Mouse (Mus musculus): ENCODE results near the gene Sall2. TPM values are rescaled to one million over a fixed set of nuclear protein-coding genes. Genes with fewer than 3 reads are reported as not detected.
A peak's percentile ranks its signal among the peaks of the same experiment; 100 is the strongest.
"Not testable (repeated sequence)": the region's sequence is repeated elsewhere in the genome, so short reads cannot be mapped to it uniquely, and the experiment has no call there.

The Sall2 gene
- polyA plus RNA-seq, 1 experiment from 2014 or later = 34.7 TPM

- no peaks in the 10 kb centered on the region for H3K9me3 ChIP-seq (ENCODE audit: control insufficient read depth, low read length)
- no peak overlapping the region for H3K9ac ChIP-seq (replicated peaks; ENCODE audit: low read depth, low read length)
- H3K4me1 ChIP-seq (replicated peaks; ENCODE audit: control insufficient read depth, insufficient read depth, low read length) = peaks cover 25% of the 10 kb centered on the region
- no peak overlapping the region for H3K4me2 ChIP-seq (ENCODE audit: low read length)
- WGBS = 98% methylated on average over 2 of the region's 2 CpGs
- H3K36me3 ChIP-seq (ENCODE audit: control insufficient read depth, insufficient read depth) = no peaks in the 10 kb centered on the region
- no peaks in the 10 kb centered on the region for H3K27me3 ChIP-seq (replicated peaks; ENCODE audit: control insufficient read depth, insufficient read depth, low read length)
- H3K27ac ChIP-seq (ENCODE audit: low read length) = no peak overlapping the region
- no peak overlapping the region for H3K4me3 ChIP-seq (replicated peaks; ENCODE audit: low read length)
- no peak for ATAC-seq
These were observed 22.5 kb downstream of the Sall2 start for GRCm38 (mm10) chr14:52306100-52306499.

DNA sequence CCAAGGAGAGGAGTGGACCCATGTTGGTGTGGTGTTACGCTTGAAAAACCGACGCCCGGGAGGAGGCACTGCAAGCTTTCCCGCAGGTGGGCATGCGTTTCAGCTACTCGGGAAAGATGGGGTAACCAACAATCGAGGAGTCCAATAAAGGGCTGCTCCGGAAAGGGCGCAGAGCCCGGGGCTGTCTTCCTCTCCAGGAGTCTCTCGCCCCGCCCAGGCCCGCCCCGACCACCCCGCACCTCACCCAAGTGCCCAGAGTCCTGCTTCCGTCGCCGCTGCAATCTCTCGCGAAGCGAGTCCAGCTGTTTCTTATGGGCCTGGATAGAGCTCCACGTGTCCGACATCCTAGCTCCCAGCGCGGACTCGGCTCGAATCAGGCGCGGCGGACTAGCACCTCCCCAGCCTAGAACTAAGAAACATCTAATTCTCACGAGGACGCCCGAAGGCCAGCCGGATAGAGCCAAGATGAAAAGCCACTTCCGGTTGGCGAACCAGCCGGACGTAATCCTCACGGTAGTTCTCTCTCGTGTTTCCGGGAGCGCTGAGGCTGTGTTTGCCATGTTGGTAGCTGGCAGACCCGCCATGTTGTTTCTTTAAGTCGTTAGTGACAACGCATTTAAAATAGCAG lies 23.8 kb downstream of the Sall2 start, which contains the start of gene Mettl3:
Mettl3 (minus strand) TSS at position 485 of the 628 bp plus-strand sequence.
- Histone ChIP-seq H3K27me3 (replicated peaks; ENCODE audit: control insufficient read depth, insufficient read depth, low read length) (no peaks in the 10 kb centered on the region), H3K9me3 (ENCODE audit: control insufficient read depth, low read length) (no peaks in the 10 kb centered on the region), H3K27ac (ENCODE audit: low read length) (peak within 1 kb of the TSS; percentile 95), H3K9ac (replicated peaks; ENCODE audit: low read depth, low read length) (peak within 1 kb of the TSS; percentile 77), H3K4me3 (replicated peaks; ENCODE audit: low read length) (peak within 1 kb of the TSS; percentile 74), H3K4me2 (ENCODE audit: low read length) (peak within 1 kb of the TSS; percentile 77), H3K36me3 (ENCODE audit: control insufficient read depth, insufficient read depth) (no peaks in the 10 kb centered on the region), H3K4me1 (replicated peaks; ENCODE audit: control insufficient read depth, insufficient read depth, low read length) (peaks cover 17% of the 10 kb centered on the region)
- 0% methylated on average over 43 of the region's 46 CpGs for WGBS
- ATAC-seq = peak; percentile 93

DNA sequence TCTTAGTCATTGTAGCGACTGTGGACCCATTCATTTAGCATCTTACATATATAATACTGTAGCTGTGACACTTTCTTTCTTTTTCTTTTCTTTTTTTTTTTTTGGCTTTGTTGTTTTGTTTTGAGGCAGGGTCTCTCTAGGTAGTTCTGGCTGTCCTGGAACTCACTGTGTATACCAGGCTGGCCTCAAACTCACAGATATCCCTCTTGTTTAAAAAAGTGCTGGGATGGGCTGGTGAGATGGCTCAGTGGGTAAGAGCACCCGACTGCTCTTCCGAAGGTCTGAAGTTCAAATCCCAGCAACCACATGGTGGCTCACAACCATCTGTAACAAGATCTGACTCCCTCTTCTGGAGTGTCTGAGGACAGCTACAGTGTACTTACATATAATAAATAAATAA lies 25.0 kb downstream of the Sall2 start:
- not testable (repeated sequence) for H3K4me3 ChIP-seq (replicated peaks; ENCODE audit: low read length); H3K36me3 ChIP-seq (ENCODE audit: control insufficient read depth, insufficient read depth); H3K9me3 ChIP-seq (ENCODE audit: control insufficient read depth, low read length); H3K4me2 ChIP-seq (ENCODE audit: low read length); ATAC-seq; H3K27ac ChIP-seq (ENCODE audit: low read length); H3K9ac ChIP-seq (replicated peaks; ENCODE audit: low read depth, low read length); H3K27me3 ChIP-seq (replicated peaks; ENCODE audit: control insufficient read depth, insufficient read depth, low read length)
- 86% methylated on average over 3 of the region's 3 CpGs for WGBS
- peaks cover 17% of the 10 kb centered on the region for H3K4me1 ChIP-seq (replicated peaks; ENCODE audit: control insufficient read depth, insufficient read depth, low read length)

DNA sequence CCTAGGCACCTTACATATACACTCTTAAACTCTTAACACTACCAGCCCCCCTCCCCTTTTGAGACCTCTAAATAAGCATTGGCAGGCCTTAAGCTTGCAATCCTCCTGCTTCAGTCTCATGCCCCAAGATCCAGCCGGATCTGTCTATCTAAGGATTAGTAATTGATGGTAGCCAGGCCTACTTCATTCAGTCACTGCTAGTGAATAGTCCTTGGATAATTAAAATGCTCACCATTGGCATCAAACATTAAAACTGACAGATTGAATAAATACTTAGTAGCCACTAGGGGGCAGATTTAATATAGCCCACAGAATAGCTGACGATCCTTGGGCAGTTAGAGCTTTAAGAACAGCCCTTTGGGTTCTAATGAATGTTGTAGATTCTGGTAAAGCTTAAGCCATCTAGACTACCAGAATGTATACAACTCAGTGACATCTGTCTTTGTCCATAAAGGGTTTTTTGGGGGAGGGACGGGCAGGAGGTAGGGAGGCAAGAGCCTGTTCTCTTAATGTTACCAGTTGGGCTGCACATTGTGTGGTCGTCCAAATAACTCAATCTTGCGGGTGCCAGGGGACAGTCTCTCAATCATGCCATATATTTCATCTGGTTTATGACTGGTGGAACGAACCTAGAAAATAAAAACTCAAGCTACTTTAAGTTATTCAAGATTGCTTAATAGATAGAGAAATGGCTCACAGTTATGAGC lies 32.9 kb downstream of the Sall2 start:
- Histone ChIP-seq H3K36me3 (ENCODE audit: control insufficient read depth, insufficient read depth) (peaks cover 47% of the 10 kb centered on the region), H3K27ac (ENCODE audit: low read length) (no peak overlapping the region), H3K4me1 (replicated peaks; ENCODE audit: control insufficient read depth, insufficient read depth, low read length) (no peaks in the 10 kb centered on the region), H3K27me3 (replicated peaks; ENCODE audit: control insufficient read depth, insufficient read depth, low read length) (no peaks in the 10 kb centered on the region), H3K9ac (replicated peaks; ENCODE audit: low read depth, low read length) (no peak overlapping the region), H3K9me3 (ENCODE audit: control insufficient read depth, low read length) (no peaks in the 10 kb centered on the region), H3K4me3 (replicated peaks; ENCODE audit: low read length) (no peak overlapping the region), H3K4me2 (ENCODE audit: low read length) (no peak overlapping the region)
- 58% methylated on average over 6 of the region's 6 CpGs for WGBS
- peak; percentile 58 for ATAC-seq

DNA sequence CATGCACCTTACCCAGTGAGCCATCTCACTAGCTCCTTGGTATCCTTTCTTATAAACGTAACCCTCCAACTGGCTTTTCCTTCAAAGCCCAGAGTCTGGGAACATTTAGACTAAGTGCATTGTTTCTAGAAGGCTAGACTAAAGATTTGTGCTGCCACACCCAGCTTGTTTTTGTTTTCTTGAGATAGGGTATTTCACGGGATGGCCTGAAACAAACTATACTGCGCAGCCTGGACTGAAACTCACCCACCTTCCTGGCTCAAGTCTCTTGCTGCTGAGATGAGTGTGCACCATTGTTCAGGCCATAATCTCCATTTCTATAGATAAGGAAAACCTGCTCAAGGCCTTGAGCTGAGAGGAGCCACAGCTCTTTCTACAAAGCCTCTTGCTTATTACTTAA lies 44.4 kb downstream of the Sall2 start:
- peaks cover 8% of the 10 kb centered on the region for H3K4me1 ChIP-seq (replicated peaks; ENCODE audit: control insufficient read depth, insufficient read depth, low read length)
- no peak for ATAC-seq
- H3K9ac ChIP-seq (replicated peaks; ENCODE audit: low read depth, low read length) = no peak overlapping the region
- peaks cover 22% of the 10 kb centered on the region for H3K36me3 ChIP-seq (ENCODE audit: control insufficient read depth, insufficient read depth)
- no peak overlapping the region for H3K4me2 ChIP-seq (ENCODE audit: low read length)
- no peak overlapping the region for H3K4me3 ChIP-seq (replicated peaks; ENCODE audit: low read length)
- WGBS = 93% methylated on average over 3 of the region's 3 CpGs
- no peaks in the 10 kb centered on the region for H3K27me3 ChIP-seq (replicated peaks; ENCODE audit: control insufficient read depth, insufficient read depth, low read length)
- H3K27ac ChIP-seq (ENCODE audit: low read length) = no peak overlapping the region
- no peaks in the 10 kb centered on the region for H3K9me3 ChIP-seq (ENCODE audit: control insufficient read depth, low read length)

DNA sequence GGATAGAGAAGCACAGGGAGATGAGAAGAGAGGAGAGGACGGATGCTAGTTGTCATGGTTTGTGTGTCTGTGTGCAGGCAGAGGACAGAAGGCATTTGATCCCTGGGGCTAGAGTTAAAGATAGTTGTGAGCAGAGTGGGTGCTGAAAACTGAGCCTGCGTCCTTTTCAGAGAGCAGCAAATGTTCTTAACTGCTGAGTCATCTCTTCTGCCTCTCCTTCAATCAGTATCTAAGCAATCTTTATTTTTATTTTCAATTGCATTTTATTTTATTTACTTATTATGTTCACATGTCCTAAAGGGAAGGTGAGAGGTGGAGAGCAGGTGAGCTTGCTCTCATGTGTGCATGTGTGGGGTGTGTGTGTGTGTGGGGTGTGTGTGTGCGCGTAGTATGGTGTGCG lies 44.9 kb downstream of the Sall2 start:
- Histone ChIP-seq H3K27ac (ENCODE audit: low read length) (no peak overlapping the region), H3K9me3 (ENCODE audit: control insufficient read depth, low read length) (no peaks in the 10 kb centered on the region), H3K4me2 (ENCODE audit: low read length) (no peak overlapping the region), H3K4me1 (replicated peaks; ENCODE audit: control insufficient read depth, insufficient read depth, low read length) (peaks cover 8% of the 10 kb centered on the region), H3K27me3 (replicated peaks; ENCODE audit: control insufficient read depth, insufficient read depth, low read length) (no peaks in the 10 kb centered on the region), H3K4me3 (replicated peaks; ENCODE audit: low read length) (no peak overlapping the region), H3K9ac (replicated peaks; ENCODE audit: low read depth, low read length) (no peak overlapping the region), H3K36me3 (ENCODE audit: control insufficient read depth, insufficient read depth) (peaks cover 19% of the 10 kb centered on the region)
- 95% methylated on average over 5 of the region's 5 CpGs for WGBS
- ATAC-seq = no peak

DNA sequence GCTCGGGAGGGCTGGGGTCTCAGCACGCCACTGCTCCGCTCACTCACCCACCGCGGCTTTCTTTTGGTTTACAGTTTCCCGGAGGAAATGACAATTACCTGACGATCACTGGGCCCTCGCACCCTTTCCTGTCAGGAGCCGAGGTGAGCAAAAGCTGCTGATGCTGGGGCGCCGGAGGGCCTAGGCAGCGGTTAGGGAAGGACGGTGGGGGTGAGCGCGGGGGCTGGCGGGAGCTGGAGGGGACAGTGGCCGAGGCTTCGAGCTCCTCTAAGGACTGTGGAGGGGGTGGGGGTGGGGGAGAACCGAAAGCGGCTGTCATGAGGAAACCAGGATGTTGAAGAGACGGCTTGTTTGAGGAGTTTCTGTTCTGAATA lies 48.8 kb downstream of the Sall2 start:
- Histone ChIP-seq H3K27ac (ENCODE audit: low read length) (peak overlapping the region; percentile 77), H3K4me3 (replicated peaks; ENCODE audit: low read length) (peak overlapping the region; percentile 92), H3K9ac (replicated peaks; ENCODE audit: low read depth, low read length) (peak overlapping the region; percentile 72), H3K27me3 (replicated peaks; ENCODE audit: control insufficient read depth, insufficient read depth, low read length) (no peaks in the 10 kb centered on the region), H3K9me3 (ENCODE audit: control insufficient read depth, low read length) (no peaks in the 10 kb centered on the region), H3K4me1 (replicated peaks; ENCODE audit: control insufficient read depth, insufficient read depth, low read length) (peaks cover 8% of the 10 kb centered on the region), H3K36me3 (ENCODE audit: control insufficient read depth, insufficient read depth) (no peaks in the 10 kb centered on the region), H3K4me2 (ENCODE audit: low read length) (peak overlapping the region; percentile 53)
- ATAC-seq = no peak
- under 1% methylated on average over 21 of the region's 21 CpGs for WGBS

DNA sequence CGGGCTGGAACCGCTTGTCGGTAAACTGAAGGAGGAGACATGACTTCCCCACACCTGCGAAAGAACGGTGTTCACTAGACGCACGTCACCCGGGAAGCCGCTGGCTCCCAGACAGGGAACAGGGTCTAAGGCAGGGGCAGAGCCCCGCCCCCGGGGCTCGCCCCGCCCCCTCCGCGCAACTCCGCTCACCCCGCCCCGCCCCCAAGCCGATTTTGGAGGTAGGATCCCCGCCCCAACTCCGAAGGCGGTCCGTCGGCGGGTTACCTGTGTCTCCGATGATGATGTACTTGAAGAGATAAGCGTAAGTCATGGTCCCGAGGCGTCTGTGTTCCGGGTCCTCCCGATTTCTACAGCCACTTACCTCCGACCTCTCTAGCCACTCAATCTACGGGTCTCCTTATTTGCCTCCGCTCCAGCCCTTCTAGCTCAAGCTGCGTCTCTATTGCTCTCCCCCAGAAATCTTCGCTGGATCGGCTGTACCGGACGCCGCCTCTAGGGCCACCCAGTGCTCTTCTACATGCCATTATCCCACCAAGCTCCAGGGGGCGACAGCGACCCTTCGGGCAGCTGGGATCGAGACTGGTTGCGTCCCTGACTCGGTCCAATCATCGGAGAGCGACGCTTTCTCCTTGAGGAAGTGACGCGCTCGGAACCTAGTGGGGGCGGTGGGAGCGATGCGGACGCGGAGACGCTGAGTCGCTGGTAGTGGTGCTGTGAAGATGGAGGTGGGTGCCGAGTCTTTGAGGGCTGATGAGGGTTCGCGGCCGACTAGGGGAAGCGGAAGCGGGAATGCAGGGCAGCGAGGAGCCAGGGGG lies 49.4 kb downstream of the Sall2 start, which contains the start of the genes Tox4 and Rab2b:
Tox4 (plus strand) TSS at position 215 of the 815 bp plus-strand sequence.
Rab2b (minus strand) TSS at position 614 of the 815 bp plus-strand sequence.
- under 1% methylated on average over 63 of the region's 66 CpGs for WGBS
- ATAC-seq = peak; percentile 98
- Histone ChIP-seq H3K36me3 (ENCODE audit: control insufficient read depth, insufficient read depth) (no peaks in the 10 kb centered on the region), H3K27ac (ENCODE audit: low read length) (peak within 1 kb of the TSS; percentile 83), H3K4me3 (replicated peaks; ENCODE audit: low read length) (peak within 1 kb of the TSS; percentile 92), H3K4me1 (replicated peaks; ENCODE audit: control insufficient read depth, insufficient read depth, low read length) (peaks cover 8% of the 10 kb centered on the region), H3K4me2 (ENCODE audit: low read length) (peak within 1 kb of the TSS; percentile 53), H3K9me3 (ENCODE audit: control insufficient read depth, low read length) (no peaks in the 10 kb centered on the region), H3K27me3 (replicated peaks; ENCODE audit: control insufficient read depth, insufficient read depth, low read length) (no peaks in the 10 kb centered on the region), H3K9ac (replicated peaks; ENCODE audit: low read depth, low read length) (peak within 1 kb of the TSS; percentile 72)

GRCm38 (mm10) chr14:52277210-52277609 lies 51.4 kb downstream of the Sall2 start:
- Histone ChIP-seq H3K27ac (ENCODE audit: low read length) (no peak overlapping the region), H3K4me2 (ENCODE audit: low read length) (no peak overlapping the region), H3K27me3 (replicated peaks; ENCODE audit: control insufficient read depth, insufficient read depth, low read length) (no peaks in the 10 kb centered on the region), H3K36me3 (ENCODE audit: control insufficient read depth, insufficient read depth) (peaks cover 2% of the 10 kb centered on the region; the same call in 1 of the 2 replicates), H3K9me3 (ENCODE audit: control insufficient read depth, low read length) (no peaks in the 10 kb centered on the region), H3K4me3 (replicated peaks; ENCODE audit: low read length) (no peak overlapping the region), H3K9ac (replicated peaks; ENCODE audit: low read depth, low read length) (no peak overlapping the region), H3K4me1 (replicated peaks; ENCODE audit: control insufficient read depth, insufficient read depth, low read length) (peaks cover 8% of the 10 kb centered on the region)
- 89% methylated on average over 4 of the region's 4 CpGs for WGBS
- ATAC-seq = no peak

All from forebrain, embryonic 16.5 days (tissue).